Mouse (Mus musculus) stomach, postnatal 0 days (tissue): ENCODE data around the gene Pld2. TPM values are rescaled to one million over a fixed set of nuclear protein-coding genes. Genes with fewer than 3 reads are reported as not detected.

ENCODE experiments used
- ATAC-seq: fragments of 200-750 bp; cut with Nextera tagmentation; 2 replicates; pipeline ENCODE4 v1.8.0; 2017; ENCODE audit not compliant: low FRiP score, low TSS enrichment
- DNase-seq: peaks from one replicate; pipeline ENCODE4 v3.0.0-alpha.2; 2016; ENCODE audit warnings: low spot score
- H3K27ac ChIP-seq: fragments of 300-500 bp; sonication (generic); replicated peaks from 2 replicates; pipeline ENCODE4 v1.5.1; 2014; ENCODE audit warnings: mild to moderate bottlenecking, control low read depth
- H3K27me3 ChIP-seq: fragments of 300-500 bp; sonication (generic); 2 replicates; pipeline ENCODE4 v1.6.1; 2014; ENCODE audit warnings: low read length; ENCODE audit not compliant: control insufficient read depth, insufficient read depth
- H3K36me3 ChIP-seq: fragments of 300-500 bp; sonication (generic); 2 replicates; pipeline ENCODE4 v1.6.1; 2014; ENCODE audit warnings: low read length, mixed read lengths; ENCODE audit not compliant: control insufficient read depth, insufficient read depth
- H3K4me1 ChIP-seq: fragments of 300-500 bp; sonication (generic); replicated peaks from 2 replicates; pipeline ENCODE4 v1.6.1; 2014; ENCODE audit warnings: antibody characterized with exemption; ENCODE audit not compliant: control insufficient read depth, insufficient read depth
- H3K4me2 ChIP-seq: fragments of 300-500 bp; sonication (generic); replicated peaks from 2 replicates; pipeline ENCODE4 v1.6.1; 2014; ENCODE audit warnings: low read depth, mild to moderate bottlenecking, control low read depth, moderate library complexity
- H3K4me3 ChIP-seq: fragments of 300-500 bp; sonication (generic); 2 replicates; pipeline ENCODE4 v1.5.1; 2014; ENCODE audit warnings: low read depth, low read length, control low read depth
- H3K9ac ChIP-seq: fragments of 300-500 bp; sonication (generic); 2 replicates; pipeline ENCODE4 v1.6.1; 2014; ENCODE audit warnings: mild to moderate bottlenecking, low read length, control low read depth, mixed read lengths
- H3K9me3 ChIP-seq: fragments of 300-500 bp; sonication (generic); 2 replicates; pipeline ENCODE4 v1.6.1; 2016; ENCODE audit warnings: low read length; ENCODE audit not compliant: control insufficient read depth
- CTCF ChIP-seq: IDR thresholded peaks from 2 replicates; pipeline ENCODE4 v1.5.1; 2016; ENCODE audit warnings: antibody characterized with exemption, low read depth, mild to moderate bottlenecking, moderate library complexity
- EP300 ChIP-seq: optimal IDR thresholded peaks from 2 replicates; pipeline ENCODE3; 2016; ENCODE audit warnings: antibody characterized with exemption
- WGBS: fragments of 180-500 bp; shearing (Covaris S2); extraction: QIAGEN DNeasy Blood & Tissue Kit; methylation state at CpG from one replicate; pipeline ENCODE4 v1.1.7; 2014; 5-methylcytosine and 5-hydroxymethylcytosine counted together
- polyA plus RNA-seq: library from polyadenylated mRNA; unstranded; fragments of >200 nt; fragmentation: Nextera tagmentation; extraction: Ambion mirVana; gene quantifications from 2 replicates; pipeline ENCODE4 v1.2.1, GENCODE M21; 2015

The Pld2 gene
- polyA plus RNA-seq, 1 experiment from 2014 or later, result 16.2 TPM

GRCm38 (mm10) chr11:70541415-70541814 lies 1.6 kb downstream of the Pld2 start:
- TF ChIP-seq CTCF (no peak), EP300 (no peak)
- H3K4me3 ChIP-seq, result peak overlapping the region; percentile 8; the same call in 1 of the 2 replicates
- 0 out of 2 replicates have a peak, but pooled peaks cover 3% of the 10 kb centered on the region for H3K4me1 ChIP-seq
- DNase-seq, result no peak
- no peaks in the 10 kb centered on the region for H3K9me3 ChIP-seq
- peak overlapping the region; percentile 75 for H3K4me2 ChIP-seq
- WGBS, result 66% methylated on average over 5 of the region's 5 CpGs
- ATAC-seq, result no peak
- H3K27me3 ChIP-seq, result no peaks in the 10 kb centered on the region
- H3K27ac ChIP-seq, result 0 out of 2 replicates have a peak overlapping the region, but pooled peaks have one; percentile 91
- peak overlapping the region; percentile 45; the same call in 1 of the 2 replicates for H3K9ac ChIP-seq
- H3K36me3 ChIP-seq, result no peaks in the 10 kb centered on the region

- DNase-seq, result no peak
- Histone ChIP-seq H3K9me3 (no peaks in the 10 kb centered on the region), H3K4me1 (0 out of 2 replicates have a peak, but pooled peaks cover 3% of the 10 kb centered on the region), H3K27ac (no peak overlapping the region), H3K9ac (no peak overlapping the region), H3K4me3 (no peak overlapping the region), H3K27me3 (no peaks in the 10 kb centered on the region), H3K36me3 (0 out of 2 replicates have a peak, but pooled peaks cover 3% of the 10 kb centered on the region), H3K4me2 (no peak overlapping the region)
- 63% methylated on average over 7 of the region's 7 CpGs for whole genome bisulfite sequencing
- TF ChIP-seq CTCF (no peak), EP300 (no peak)
- no peak for ATAC-seq
Observed at GRCm38 (mm10) chr11:70544496-70544895, 4.6 kb downstream of the Pld2 start.

DNA sequence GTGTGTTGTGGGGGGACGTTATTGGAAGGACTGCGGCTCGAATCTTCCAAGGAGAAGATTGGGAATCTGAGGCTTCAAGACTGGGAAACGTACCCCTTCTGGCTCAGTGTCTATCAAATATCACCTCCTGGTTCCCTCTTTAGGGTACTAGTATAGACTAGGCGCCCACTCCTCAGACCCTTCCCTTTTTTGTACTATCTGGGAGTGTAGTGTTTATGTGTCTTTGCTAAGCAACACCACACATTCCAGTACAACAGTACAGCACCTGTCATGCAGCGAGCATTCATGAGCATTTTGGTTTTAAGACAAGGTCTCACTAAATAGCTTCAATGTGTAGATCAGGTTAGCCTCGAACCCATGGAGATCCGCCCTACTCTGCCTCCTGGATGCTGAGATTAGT lies 11.7 kb downstream of the Pld2 start:
- 91% methylated on average over 8 of the region's 8 CpGs for WGBS
- no peak for TF ChIP-seq CTCF
- no peak for TF ChIP-seq EP300
- Histone ChIP-seq H3K9ac (no peak overlapping the region), H3K36me3 (peaks cover 16% of the 10 kb centered on the region; the same call in 1 of the 2 replicates), H3K4me1 (no peaks in the 10 kb centered on the region), H3K4me2 (no peak overlapping the region), H3K9me3 (no peaks in the 10 kb centered on the region), H3K27me3 (no peaks in the 10 kb centered on the region), H3K27ac (no peak overlapping the region; the same call in 1 of the 2 replicates), H3K4me3 (no peak overlapping the region)
- no peak for DNase-seq
- ATAC-seq, result no peak

GRCm38 (mm10) chr11:70553940-70554339 lies 14.1 kb downstream of the Pld2 start:
- no peaks in the 10 kb centered on the region for H3K9me3 ChIP-seq
- H3K36me3 ChIP-seq, result peaks cover 13% of the 10 kb centered on the region; the same call in 1 of the 2 replicates
- H3K4me2 ChIP-seq, result no peak overlapping the region
- ATAC-seq (no peak), DNase-seq (no peak)
- WGBS, result 41% methylated on average over 7 of the region's 7 CpGs
- H3K27me3 ChIP-seq, result no peaks in the 10 kb centered on the region
- H3K27ac ChIP-seq, result 0 out of 2 replicates have a peak overlapping the region, but pooled peaks have one; percentile 24
- no peaks in the 10 kb centered on the region for H3K4me1 ChIP-seq
- H3K9ac ChIP-seq, result no peak overlapping the region
- no peak overlapping the region for H3K4me3 ChIP-seq
- TF ChIP-seq EP300 (no peak), CTCF (no peak)

- H3K4me2 ChIP-seq, result no peak overlapping the region
- H3K27me3 ChIP-seq, result no peaks in the 10 kb centered on the region
- H3K9ac ChIP-seq, result no peak overlapping the region
- no peak overlapping the region for H3K4me3 ChIP-seq
- no peaks in the 10 kb centered on the region for H3K4me1 ChIP-seq
- H3K9me3 ChIP-seq, result no peaks in the 10 kb centered on the region
- DNase-seq (no peak), ATAC-seq (no peak)
- H3K36me3 ChIP-seq, result peaks cover 13% of the 10 kb centered on the region; the same call in 1 of the 2 replicates
- WGBS, result 89% methylated on average over 9 of the region's 9 CpGs
- TF ChIP-seq CTCF (peak; percentile 31), EP300 (no peak)
- H3K27ac ChIP-seq, result no peak overlapping the region
Observed at GRCm38 (mm10) chr11:70557545-70557944, 17.7 kb downstream of the Pld2 start.

DNA sequence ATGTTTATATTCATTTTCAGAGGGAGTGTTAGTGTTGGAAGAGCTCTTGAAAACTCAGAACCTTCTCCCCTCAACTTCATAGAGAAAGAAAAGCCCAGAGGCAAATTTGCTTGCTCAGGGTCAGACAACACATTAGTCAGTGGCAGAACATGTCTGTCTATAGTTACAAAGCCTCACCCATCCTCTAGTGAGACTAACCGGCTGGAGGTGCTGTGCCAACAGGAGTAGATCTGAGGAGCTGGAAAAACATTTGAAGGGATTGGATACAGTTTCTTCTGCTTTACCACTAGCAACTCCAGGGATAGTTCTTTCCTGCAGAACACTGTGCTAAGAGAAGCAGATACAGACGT lies 22.0 kb downstream of the Pld2 start:
- H3K4me2 ChIP-seq, result peak overlapping the region; percentile 95
- no peaks in the 10 kb centered on the region for H3K27me3 ChIP-seq
- H3K4me3 ChIP-seq, result peak overlapping the region; percentile 85
- H3K36me3 ChIP-seq, result no peaks in the 10 kb centered on the region; the same call in 1 of the 2 replicates
- H3K4me1 ChIP-seq, result 0 out of 2 replicates have a peak, but pooled peaks cover 3% of the 10 kb centered on the region
- H3K27ac ChIP-seq, result peak overlapping the region; percentile 90
- no peaks in the 10 kb centered on the region for H3K9me3 ChIP-seq
- no peak overlapping the region; the same call in 1 of the 2 replicates for H3K9ac ChIP-seq
- TF ChIP-seq EP300, result no peak
- peak; percentile 54 for TF ChIP-seq CTCF
- 0% methylated on average over 2 of the region's 2 CpGs for WGBS
- peak; percentile 41; the same call in 1 of the 2 replicates for ATAC-seq
- no peak for DNase-seq
